Comparison of ENCODE assay signal across 27 mouse cellular contexts in the genomic region with DNA sequence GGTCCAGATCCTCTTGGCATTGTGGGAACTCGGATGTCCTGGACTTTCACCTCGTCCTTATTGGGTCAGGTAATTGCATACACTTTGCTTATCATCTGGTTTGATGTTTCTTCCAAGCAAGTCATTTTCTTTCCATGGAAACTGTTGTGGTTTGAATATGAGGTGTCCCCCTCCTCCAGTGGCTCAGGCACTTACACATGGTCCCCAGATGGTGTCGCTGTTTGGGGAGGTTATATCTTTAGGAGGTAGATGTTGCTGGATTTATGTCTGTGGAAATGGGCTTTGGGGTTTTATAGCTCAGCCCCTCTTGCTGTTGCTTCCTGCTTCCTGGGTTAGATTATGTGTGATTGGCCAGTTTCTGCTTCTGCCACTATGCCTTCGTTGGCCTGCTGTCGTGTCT.
DNase-seq lines count a peak whose midpoint lies in the region; ATAC-seq and TF ChIP-seq lines count a peak whose summit lies in the region.
"Had no signal": no experiment of that assay in that cellular context is flagged by ENCODE, and none has a peak within 500 bp of the region (broad histone marks: within the 10 kb centered on the region; RNA-seq: fewer than 3 reads in every experiment).

No protein-coding gene starts in this region.

- 71% methylated on average over 5 of the region's 5 CpGs for WGBS in midbrain, postnatal 0 days
- WGBS in midbrain, embryonic 14.5 days: 71% methylated on average over 5 of the region's 5 CpGs
- WGBS in forebrain, embryonic 12.5 days: 69% methylated on average over 5 of the region's 5 CpGs

- no peak overlapping the region for H3K4me3 ChIP-seq in layer of hippocampus, adult 2 months
- no peak overlapping the region for H3K4me3 ChIP-seq in midbrain, postnatal 0 days (ENCODE audit: low read depth, low read length)
- H3K4me3 ChIP-seq in midbrain, embryonic 14.5 days (replicated peaks; ENCODE audit: low read depth, low read length): no peak overlapping the region
- no peak overlapping the region for H3K4me3 ChIP-seq in forebrain, embryonic 12.5 days (replicated peaks)
- H3K4me3 ChIP-seq: erythroblast, embryonic 14.5 days; hindbrain, embryonic 10.5 days; hindbrain, embryonic 15.5 days; limb, embryonic 13.5 days; midbrain, embryonic 13.5 days; neural tube, embryonic 15.5 days had no signal

- no peaks in the 10 kb centered on the region for H3K27me3 ChIP-seq in midbrain, postnatal 0 days (ENCODE audit: insufficient read depth, low read length)
- H3K27me3 ChIP-seq in midbrain, embryonic 14.5 days (ENCODE audit: control insufficient read depth, insufficient read depth, low read length): no peaks in the 10 kb centered on the region
- no peaks in the 10 kb centered on the region for H3K27me3 ChIP-seq in forebrain, embryonic 12.5 days
- H3K27me3 ChIP-seq: hindbrain, embryonic 15.5 days; limb, embryonic 13.5 days; midbrain, embryonic 13.5 days; neural tube, embryonic 15.5 days had no signal

- no peaks in the 10 kb centered on the region for H3K36me3 ChIP-seq in midbrain, postnatal 0 days (ENCODE audit: insufficient read depth, low read length)
- no peaks in the 10 kb centered on the region for H3K36me3 ChIP-seq in midbrain, embryonic 14.5 days (ENCODE audit: control insufficient read depth, insufficient read depth, low read length)
- H3K36me3 ChIP-seq in forebrain, embryonic 12.5 days (replicated peaks): no peaks in the 10 kb centered on the region
- H3K36me3 ChIP-seq: hindbrain, embryonic 10.5 days; hindbrain, embryonic 15.5 days; limb, embryonic 13.5 days; midbrain, embryonic 13.5 days; neural tube, embryonic 15.5 days had no signal

- DNase-seq in layer of hippocampus, adult 2 months (ENCODE audit: low spot score in 2 of 2): no peak
- no peak for DNase-seq in layer of hippocampus, adult 18-20 months (ENCODE audit: low spot score in 2 of 2)
- DNase-seq in midbrain, postnatal 0 days (ENCODE audit: low spot score): no peak
- no peak for DNase-seq in midbrain, embryonic 14.5 days
- DNase-seq in ES-CJ7 (ENCODE audit: low read depth, low spot score): peak; percentile 38
- no peak for DNase-seq in urinary bladder, postnatal 10 days (ENCODE audit: low spot score)
- DNase-seq: cerebellum, adult 2 months; cerebellum, postnatal 14 days; gastrocnemius, postnatal 10 days; heart, postnatal 14 days; kidney, adult 8-10 months; kidney, postnatal 14 days; lung, postnatal 10 days; retina, postnatal 1 day; right cerebral cortex, postnatal 14 days; thymus, postnatal 14 days had no signal

- H3K9me3 ChIP-seq in midbrain, postnatal 0 days (ENCODE audit: low read length): no peaks in the 10 kb centered on the region
- no peaks in the 10 kb centered on the region for H3K9me3 ChIP-seq in midbrain, embryonic 14.5 days (ENCODE audit: control insufficient read depth, low read length)
- H3K9me3 ChIP-seq in forebrain, embryonic 12.5 days: no peaks in the 10 kb centered on the region
- H3K9me3 ChIP-seq: hindbrain, embryonic 10.5 days; hindbrain, embryonic 15.5 days; limb, embryonic 13.5 days; midbrain, embryonic 13.5 days; neural tube, embryonic 15.5 days had no signal

- no peaks in the 10 kb centered on the region for H3K4me1 ChIP-seq in midbrain, postnatal 0 days (ENCODE audit: insufficient read depth, low read length)
- no peaks in the 10 kb centered on the region for H3K4me1 ChIP-seq in midbrain, embryonic 14.5 days (ENCODE audit: control insufficient read depth, insufficient read depth, low read length)
- no peaks in the 10 kb centered on the region for H3K4me1 ChIP-seq in forebrain, embryonic 12.5 days
- H3K4me1 ChIP-seq: hindbrain, embryonic 15.5 days; limb, embryonic 13.5 days; midbrain, embryonic 13.5 days; neural tube, embryonic 15.5 days had no signal

- no peak overlapping the region for H3K27ac ChIP-seq in layer of hippocampus, adult 2 months
- H3K27ac ChIP-seq in midbrain, postnatal 0 days (ENCODE audit: low read depth, low read length): no peak overlapping the region
- H3K27ac ChIP-seq in midbrain, embryonic 14.5 days (replicated peaks; ENCODE audit: low read depth, low read length): no peak overlapping the region
- no peak overlapping the region for H3K27ac ChIP-seq in forebrain, embryonic 12.5 days
- H3K27ac ChIP-seq: hindbrain, embryonic 10.5 days; hindbrain, embryonic 15.5 days; limb, embryonic 13.5 days; macrophage; midbrain, embryonic 13.5 days; neural tube, embryonic 15.5 days had no signal

- H3K4me2 ChIP-seq in midbrain, postnatal 0 days (ENCODE audit: low read depth, low read length, poor library complexity, severe bottlenecking): no peak overlapping the region
- no peak overlapping the region for H3K4me2 ChIP-seq in midbrain, embryonic 14.5 days (ENCODE audit: low read length)
- no peak overlapping the region for H3K4me2 ChIP-seq in forebrain, embryonic 12.5 days
- H3K4me2 ChIP-seq: hindbrain, embryonic 15.5 days; limb, embryonic 13.5 days; midbrain, embryonic 13.5 days; neural tube, embryonic 15.5 days had no signal

- peak; percentile 21; the same call in 1 of the 2 replicates for TF ChIP-seq CTCF in layer of hippocampus, adult 2 months (conservative IDR thresholded peaks at IDR 0.05)
- peak; percentile 26 for TF ChIP-seq CTCF in midbrain, postnatal 0 days (IDR thresholded peaks at IDR 0.05)

- H3K9ac ChIP-seq in midbrain, postnatal 0 days (replicated peaks; ENCODE audit: low read length, poor library complexity, severe bottlenecking): no peak overlapping the region
- no peak overlapping the region for H3K9ac ChIP-seq in midbrain, embryonic 14.5 days (replicated peaks; ENCODE audit: low read length)
- no peak overlapping the region for H3K9ac ChIP-seq in forebrain, embryonic 12.5 days
- H3K9ac ChIP-seq: hindbrain, embryonic 15.5 days; limb, embryonic 13.5 days; midbrain, embryonic 13.5 days; neural tube, embryonic 15.5 days had no signal

- ATAC-seq in midbrain, postnatal 0 days (ENCODE audit: low FRiP score): no peak
- ATAC-seq in midbrain, embryonic 14.5 days (ENCODE audit: low FRiP score, low TSS enrichment): no peak
- no peak for ATAC-seq in forebrain, embryonic 12.5 days (ENCODE audit: low FRiP score)
- ATAC-seq: CD4-positive, CD25-positive, alpha-beta regulatory T cell, adult 4 months; inflammation-experienced regulatory T-cells, adult 6 months; midbrain, embryonic 13.5 days; Patski had no signal
